Mouse (Mus musculus) limb, embryonic 15.5 days (tissue): ENCODE measurements around the gene Snx32. TPM values are rescaled to one million over a fixed set of nuclear protein-coding genes. Genes with fewer than 3 reads are reported as not detected.

ENCODE experiments used
- ATAC-seq: fragments of 200-750 bp; cut with Nextera tagmentation; 2 replicates; pipeline ENCODE4 v1.8.0; 2017; ENCODE audit warnings: low read depth, moderate TSS enrichment; ENCODE audit not compliant: insufficient number of reproducible peaks, low FRiP score, low TSS enrichment
- H3K27ac ChIP-seq: fragments of 300-500 bp; sonication (generic); 2 replicates; pipeline ENCODE4 v1.5.1; 2015; ENCODE audit warnings: moderate library complexity, mild to moderate bottlenecking, inconsistent platforms
- H3K27me3 ChIP-seq: fragments of 300-500 bp; sonication (generic); 2 replicates; pipeline ENCODE4 v1.6.1; 2015; ENCODE audit warnings: inconsistent platforms
- H3K36me3 ChIP-seq: fragments of 300-500 bp; sonication (generic); 2 replicates; pipeline ENCODE4 v1.6.1; 2015; ENCODE audit warnings: inconsistent platforms
- H3K4me1 ChIP-seq: fragments of 300-500 bp; sonication (generic); 2 replicates; pipeline ENCODE4 v1.6.1; 2015; ENCODE audit warnings: inconsistent platforms
- H3K4me2 ChIP-seq: fragments of 300-500 bp; sonication (generic); 2 replicates; pipeline ENCODE4 v1.6.1; 2015; ENCODE audit warnings: mild to moderate bottlenecking, inconsistent platforms
- H3K4me3 ChIP-seq: fragments of 300-500 bp; sonication (generic); 2 replicates; pipeline ENCODE4 v1.5.1; 2015; ENCODE audit warnings: mild to moderate bottlenecking, inconsistent platforms
- H3K9ac ChIP-seq: fragments of 300-500 bp; sonication (generic); 2 replicates; pipeline ENCODE4 v1.6.1; 2015; ENCODE audit warnings: inconsistent platforms
- H3K9me3 ChIP-seq: fragments of 300-500 bp; sonication (generic); 2 replicates; pipeline ENCODE4 v1.6.1; 2016; ENCODE audit warnings: inconsistent platforms
- WGBS: fragments of 180-500 bp; shearing (Covaris S2); methylation state at CpG from one replicate; pipeline ENCODE4 v1.1.7; 2015; 5-methylcytosine and 5-hydroxymethylcytosine counted together
- polyA plus RNA-seq: library from polyadenylated mRNA; unstranded; fragments of >200 nt; fragmentation: Nextera tagmentation; extraction: Ambion mirVana; gene quantifications from 2 replicates; pipeline ENCODE4 v1.2.1, GENCODE M21; 2015

Snx32 gene
- polyA plus RNA-seq, 1 experiment from 2014 or later, result 9.4 TPM

- no peak within 1 kb of the TSS for H3K9ac ChIP-seq
- peaks cover 22% of the 10 kb centered on the region for H3K4me1 ChIP-seq
- no peak within 1 kb of the TSS for H3K27ac ChIP-seq
- peak; percentile 72; the same call in 1 of the 2 replicates for ATAC-seq
- WGBS, result under 1% methylated on average over 70 of the region's 70 CpGs
- peaks cover 56% of the 10 kb centered on the region for H3K27me3 ChIP-seq
- H3K4me3 ChIP-seq, result peak within 1 kb of the TSS; percentile 52
- no peaks in the 10 kb centered on the region for H3K36me3 ChIP-seq
- H3K4me2 ChIP-seq, result peak within 1 kb of the TSS; percentile 89
- H3K9me3 ChIP-seq, result peaks cover 4% of the 10 kb centered on the region; the same call in 1 of the 2 replicates
Observed at GRCm38 (mm10) chr19:5447515-5448353, 62.6 kb downstream of the Snx32 start, which contains the start of gene Fosl1. Gene Fosl1 (plus strand): TSS chr19:5447547.

- H3K27me3 ChIP-seq, result peaks cover 56% of the 10 kb centered on the region
- H3K27ac ChIP-seq, result no peak overlapping the region
- peaks cover 22% of the 10 kb centered on the region for H3K4me1 ChIP-seq
- no peaks in the 10 kb centered on the region for H3K36me3 ChIP-seq
- H3K4me2 ChIP-seq, result no peak overlapping the region
- no peak overlapping the region for H3K9ac ChIP-seq
- no peak overlapping the region for H3K4me3 ChIP-seq
- peaks cover 4% of the 10 kb centered on the region; the same call in 1 of the 2 replicates for H3K9me3 ChIP-seq
- 86% methylated on average over 5 of the region's 5 CpGs for WGBS
- no peak for ATAC-seq
Observed at GRCm38 (mm10) chr19:5445747-5446146, 64.6 kb downstream of the Snx32 start.

- peaks cover 22% of the 10 kb centered on the region for H3K4me1 ChIP-seq
- WGBS, result 41% methylated on average over 7 of the region's 7 CpGs
- peaks cover 49% of the 10 kb centered on the region for H3K27me3 ChIP-seq
- H3K9ac ChIP-seq, result no peak overlapping the region
- H3K27ac ChIP-seq, result no peak overlapping the region
- no peaks in the 10 kb centered on the region for H3K36me3 ChIP-seq
- no peak overlapping the region for H3K4me2 ChIP-seq
- H3K4me3 ChIP-seq, result no peak overlapping the region
- H3K9me3 ChIP-seq, result peaks cover 4% of the 10 kb centered on the region; the same call in 1 of the 2 replicates
- ATAC-seq, result no peak
Observed at GRCm38 (mm10) chr19:5444954-5445353, 65.4 kb downstream of the Snx32 start.

GRCm38 (mm10) chr19:5444371-5444908 lies 65.9 kb downstream of the Snx32 start:
- Histone ChIP-seq H3K4me2 (no peak overlapping the region), H3K27ac (no peak overlapping the region), H3K4me1 (peaks cover 22% of the 10 kb centered on the region), H3K36me3 (no peaks in the 10 kb centered on the region), H3K4me3 (no peak overlapping the region), H3K27me3 (peaks cover 44% of the 10 kb centered on the region), H3K9me3 (peaks cover 4% of the 10 kb centered on the region; the same call in 1 of the 2 replicates), H3K9ac (no peak overlapping the region)
- no peak for ATAC-seq
- 58% methylated on average over 9 of the region's 9 CpGs for WGBS

Other genes with a start within 250 kb of the Snx32 start
- gene Pacs1, start 237.4 kb downstream of the Snx32 start, polyA plus RNA-seq, result 19.9 and 23.7 TPM in 2 replicates
- gene Sf3b2, start 215.1 kb downstream of the Snx32 start, polyA plus RNA-seq, result 291 and 302 TPM in 2 replicates
- gene Gal3st3, start 212.2 kb downstream of the Snx32 start, polyA plus RNA-seq, result 4.7 and 5.5 TPM in 2 replicates
- gene Catsper1, start 174.8 kb downstream of the Snx32 start, polyA plus RNA-seq, result not detected in 2 replicates
- 40.0 and 50.9 TPM in 2 replicates for gene Cst6, start 161.0 kb downstream of the Snx32 start, polyA plus RNA-seq
- 57.3 and 60.1 TPM in 2 replicates for gene Eif1ad, start 143.8 kb downstream of the Snx32 start, polyA plus RNA-seq
- gene Banf1, start 143.4 kb downstream of the Snx32 start, polyA plus RNA-seq, result 372 and 374 TPM in 2 replicates
- gene Sart1, start 121.8 kb downstream of the Snx32 start, polyA plus RNA-seq, result 67.0 and 72.1 TPM in 2 replicates
- 0.42 TPM in 1 of 2 replicates, not detected in the other for gene Tsga10ip, start 108.0 kb downstream of the Snx32 start, polyA plus RNA-seq
- gene Drap1, start 85.6 kb downstream of the Snx32 start, polyA plus RNA-seq, result 254 and 257 TPM in 2 replicates
- 68.6 and 69.9 TPM in 2 replicates for gene AI837181, start 85.4 kb downstream of the Snx32 start, polyA plus RNA-seq
- gene Fosl1, start 63.0 kb downstream of the Snx32 start, polyA plus RNA-seq, result not detected in 2 replicates
- 6.6 and 6.9 TPM in 2 replicates for gene Ccdc85b, start 52.6 kb downstream of the Snx32 start, polyA plus RNA-seq
- 99.3 and 105 TPM in 2 replicates for gene Fibp, start 49.9 kb downstream of the Snx32 start, polyA plus RNA-seq
- 0.82 and 1.7 TPM in 2 replicates for gene Ctsw, start 42.0 kb downstream of the Snx32 start, polyA plus RNA-seq
- 221 and 223 TPM in 2 replicates for gene Efemp2, start 36.6 kb downstream of the Snx32 start, polyA plus RNA-seq
- 35.5 and 36.6 TPM in 2 replicates for gene Mus81, start 22.1 kb downstream of the Snx32 start, polyA plus RNA-seq
- 2,209 and 2,356 TPM in 2 replicates for gene Cfl1, start 20.1 kb downstream of the Snx32 start, polyA plus RNA-seq
- not detected in 2 replicates for gene 1700020D05Rik, start 6.8 kb downstream of the Snx32 start, polyA plus RNA-seq
- 30.1 and 30.3 TPM in 2 replicates for gene Ovol1, start 50.1 kb upstream of the Snx32 start, polyA plus RNA-seq
- gene Ap5b1, start 57.5 kb upstream of the Snx32 start, polyA plus RNA-seq, result 4.3 and 4.4 TPM in 2 replicates
- 115 and 116 TPM in 2 replicates for gene Rnaseh2c, start 91.3 kb upstream of the Snx32 start, polyA plus RNA-seq
- gene Kat5, start 99.7 kb upstream of the Snx32 start, polyA plus RNA-seq, result 43.3 and 48.7 TPM in 2 replicates
- 57.3 and 62.0 TPM in 2 replicates for gene Rela, start 126.9 kb upstream of the Snx32 start, polyA plus RNA-seq
- gene Sipa1, start 153.2 kb upstream of the Snx32 start, polyA plus RNA-seq, result 31.1 and 31.2 TPM in 2 replicates
- 22.7 and 24.9 TPM in 2 replicates for gene Map3k11, start 178.2 kb upstream of the Snx32 start, polyA plus RNA-seq
- gene Pcnx3, start 178.4 kb upstream of the Snx32 start, polyA plus RNA-seq, result 18.5 and 20.9 TPM in 2 replicates
- gene Kcnk7, start 193.8 kb upstream of the Snx32 start, polyA plus RNA-seq, result 3.1 and 4.4 TPM in 2 replicates
- gene Ehbp1l1, start 215.8 kb upstream of the Snx32 start, polyA plus RNA-seq, result 28.9 and 48.5 TPM in 2 replicates
- gene Fam89b, start 219.1 kb upstream of the Snx32 start, polyA plus RNA-seq, result 101 and 107 TPM in 2 replicates
- 59.4 and 64.3 TPM in 2 replicates for gene Ltbp3, start 230.4 kb upstream of the Snx32 start, polyA plus RNA-seq